Mouse (Mus musculus) hindlimb bud, embryonic 11.5 days (tissue): Measurements from ENCODE around the gene C2cd5.

ENCODE experiments used
- DNase-seq: peaks from one replicate; pipeline ENCODE4 v3.0.0-alpha.2; 2012; ENCODE audit warnings: low read depth, low spot score; ENCODE audit errors: extremely low spot score

C2cd5 gene

GRCm38 (mm10) chr6:143116779-143117178, 16.8 kb upstream of the C2cd5 start:
- DNase-seq: no peak

GRCm38 (mm10) chr6:143115505-143115904, 15.6 kb upstream of the C2cd5 start:
- no peak for DNase-seq

- no peak for DNase-seq
Observed at GRCm38 (mm10) chr6:143115011-143115445, 15.1 kb upstream of the C2cd5 start.

GRCm38 (mm10) chr6:143114556-143114955, 14.6 kb upstream of the C2cd5 start:
- no peak for DNase-seq

- DNase-seq: no peak
Observed at GRCm38 (mm10) chr6:143110371-143110770, 10.4 kb upstream of the C2cd5 start.

DNA sequence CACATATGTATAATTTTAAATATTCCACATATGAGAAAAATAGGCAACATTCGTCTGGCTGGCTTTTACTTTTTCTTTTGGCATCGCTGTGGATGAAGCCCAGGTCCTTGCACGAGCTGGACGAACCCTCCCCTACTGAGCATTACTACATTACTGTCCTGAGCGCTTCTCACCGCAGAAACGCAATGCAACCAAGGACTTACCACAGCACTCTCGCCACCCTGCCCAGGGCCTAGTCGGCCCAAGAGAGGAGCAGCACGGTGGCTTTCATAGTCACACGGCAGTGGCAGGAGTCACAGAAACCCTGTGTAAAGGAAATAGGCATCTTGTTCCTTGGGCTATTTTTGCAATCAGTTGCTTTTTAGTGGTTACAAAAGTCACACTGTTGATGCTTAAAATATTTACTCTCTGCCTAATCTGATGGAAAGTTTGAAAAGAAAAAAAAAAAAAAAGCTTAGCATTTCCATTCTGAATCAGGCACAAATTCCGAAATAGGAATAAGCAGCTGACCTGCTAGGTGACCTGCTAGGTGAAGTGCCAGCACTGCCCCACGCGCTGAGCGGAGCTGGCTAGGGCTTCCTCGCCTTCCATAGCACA, 9.8 kb upstream of the C2cd5 start:
- DNase-seq: no peak

DNA sequence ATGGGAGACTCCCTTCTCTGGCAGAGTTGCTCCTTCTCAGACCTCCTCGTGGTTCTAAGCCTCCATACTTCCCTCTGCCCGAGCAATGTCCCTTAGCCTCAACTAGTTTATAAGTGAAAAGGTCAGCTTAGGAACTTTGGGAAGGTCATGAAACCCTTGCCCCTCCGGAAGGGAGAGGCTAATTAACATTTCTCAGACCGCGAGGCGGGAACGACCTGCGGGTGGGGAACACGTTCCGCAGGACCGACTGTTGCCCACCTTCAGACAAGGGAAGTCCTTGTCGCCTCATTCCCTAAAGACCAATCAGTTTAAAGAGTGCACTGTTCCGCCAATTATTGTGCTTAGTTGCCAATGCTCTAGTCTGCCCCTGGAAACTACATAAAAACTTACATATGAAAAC, 8.1 kb upstream of the C2cd5 start:
- DNase-seq: no peak

GRCm38 (mm10) chr6:143107611-143108010, 7.7 kb upstream of the C2cd5 start:
- no peak for DNase-seq

GRCm38 (mm10) chr6:143105766-143106165, 5.8 kb upstream of the C2cd5 start:
- no peak for DNase-seq

GRCm38 (mm10) chr6:143103981-143104680, 4.2 kb upstream of the C2cd5 start:
- no peak for DNase-seq

DNA sequence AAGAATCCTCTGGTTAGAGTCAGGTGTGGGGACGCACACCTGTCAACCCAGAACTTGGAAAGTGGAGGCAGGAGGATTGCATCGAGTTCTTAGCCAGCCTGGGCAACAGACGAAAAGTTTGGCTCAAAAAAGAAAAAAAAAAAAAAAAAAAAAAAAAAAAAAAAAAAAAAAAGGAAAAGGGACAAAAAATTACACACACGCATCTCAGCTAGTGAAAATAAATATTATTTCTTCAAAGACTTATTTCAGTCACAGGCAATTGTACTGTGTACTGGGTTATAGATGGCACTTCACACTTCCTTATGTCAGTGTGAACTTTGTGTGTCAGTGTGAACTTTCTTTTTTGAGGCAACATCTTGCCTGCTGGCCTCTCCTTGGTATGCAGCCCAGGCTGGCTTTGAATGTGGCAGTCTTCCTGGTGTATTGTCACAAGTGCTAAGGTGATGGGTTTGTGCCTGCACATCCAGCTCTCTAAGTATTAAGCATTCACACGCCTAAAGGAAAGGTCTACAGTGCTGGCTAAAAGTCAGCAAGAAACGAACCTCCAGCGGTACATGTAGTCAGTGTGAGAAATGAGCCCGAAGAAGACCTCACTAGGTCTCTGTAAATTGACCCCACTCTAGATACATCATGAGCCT, 656 bp upstream of the C2cd5 start:
- no peak for DNase-seq

DNA sequence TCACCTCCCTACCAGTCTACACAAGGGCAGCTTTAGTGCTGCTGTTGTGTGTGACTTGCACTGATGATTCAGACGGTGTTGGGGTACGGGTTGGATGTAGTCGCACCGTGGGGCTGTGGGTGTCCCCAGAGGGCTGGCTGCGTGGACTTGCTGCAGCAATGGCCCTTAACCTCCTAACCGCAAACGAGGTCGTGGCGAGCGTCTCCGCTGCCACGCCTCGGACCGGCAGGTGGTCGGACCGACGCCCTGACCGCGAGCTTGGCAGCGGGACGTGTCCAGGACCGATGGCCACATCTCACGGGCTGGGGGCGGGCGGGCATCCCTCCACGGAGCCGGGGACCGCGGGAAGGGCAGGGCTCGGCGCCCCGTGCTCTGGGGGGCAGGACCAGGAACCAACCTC, 660 bp downstream of the C2cd5 start:
- no peak for DNase-seq

- DNase-seq: no peak
Observed at GRCm38 (mm10) chr6:143095126-143095525, 4.8 kb downstream of the C2cd5 start.

DNA sequence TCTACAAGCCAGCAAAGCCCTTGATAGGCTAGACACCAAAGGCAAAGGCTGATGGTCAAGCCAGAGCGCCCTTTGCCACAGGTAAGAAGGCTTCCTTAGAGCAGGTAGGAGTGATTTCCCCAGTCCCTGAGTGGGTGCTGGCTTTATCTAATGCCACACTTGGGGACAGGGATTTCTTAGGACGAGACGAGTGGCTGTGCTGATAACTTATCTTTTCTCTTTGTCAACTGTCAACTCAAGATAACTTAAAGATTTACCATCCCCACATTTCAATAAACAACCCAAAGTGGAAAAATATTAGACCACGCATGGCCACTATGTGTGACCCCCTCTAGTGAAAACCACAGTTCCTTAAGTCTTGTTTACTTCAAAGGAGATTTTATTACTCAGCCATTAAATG, 7.1 kb downstream of the C2cd5 start:
- no peak for DNase-seq

- no peak for DNase-seq
Observed at GRCm38 (mm10) chr6:143091076-143091475, 8.9 kb downstream of the C2cd5 start.

DNA sequence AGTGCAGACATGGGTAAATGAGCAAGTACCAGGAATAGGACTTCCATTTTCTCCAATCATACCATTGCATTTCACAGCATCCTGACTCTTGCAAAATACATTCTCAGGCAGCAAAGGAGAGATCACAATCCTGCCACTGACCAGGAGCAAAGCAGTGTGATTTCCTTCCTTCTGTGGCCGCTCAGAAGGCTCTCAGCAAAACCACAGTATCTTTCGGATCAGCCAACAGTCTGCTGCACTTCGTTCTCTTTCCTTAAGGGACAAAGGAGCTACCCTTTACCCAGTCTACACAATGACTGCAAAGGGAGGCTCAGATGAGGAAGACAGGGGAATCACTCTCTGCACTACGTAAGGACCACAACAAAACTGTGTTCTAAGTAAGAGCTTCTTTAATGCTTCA, 12.6 kb downstream of the C2cd5 start:
- DNase-seq: no peak

GRCm38 (mm10) chr6:143085898-143086297, 14.0 kb downstream of the C2cd5 start:
- DNase-seq: no peak

DNA sequence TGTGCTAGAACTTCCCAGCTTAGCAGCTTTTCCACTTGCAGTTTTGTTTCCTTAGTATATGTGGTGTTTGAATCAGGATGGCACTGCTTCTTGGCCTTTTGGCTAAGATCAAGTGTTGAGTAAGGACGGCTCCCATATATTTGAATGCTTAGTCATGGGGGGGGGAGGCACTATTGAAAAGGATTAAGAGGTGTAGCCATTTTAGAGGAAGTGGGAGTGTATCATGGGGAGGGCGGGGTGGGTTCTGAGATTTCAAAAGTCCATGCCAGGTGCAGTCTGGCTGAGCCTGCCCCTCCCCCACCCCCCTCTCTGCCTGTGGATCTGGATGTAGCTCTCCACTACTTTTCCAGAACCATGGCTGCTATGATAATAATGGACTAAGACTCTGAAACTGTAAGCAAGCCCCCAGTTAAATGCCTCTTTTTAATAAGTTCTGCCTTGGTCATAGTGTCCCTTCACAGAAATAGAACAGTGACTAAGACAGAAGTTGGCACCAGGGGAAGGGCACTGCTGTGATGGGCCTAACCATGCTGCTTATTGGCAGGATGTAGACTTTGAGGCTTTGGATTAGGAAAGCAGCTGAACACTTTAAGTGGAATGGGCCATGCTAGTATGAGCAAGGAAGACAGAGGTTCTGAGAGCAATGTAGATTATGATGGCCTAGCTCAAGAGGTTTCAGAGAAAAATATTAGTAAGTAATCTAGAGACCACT, 15.5 kb downstream of the C2cd5 start:
- no peak for DNase-seq

DNA sequence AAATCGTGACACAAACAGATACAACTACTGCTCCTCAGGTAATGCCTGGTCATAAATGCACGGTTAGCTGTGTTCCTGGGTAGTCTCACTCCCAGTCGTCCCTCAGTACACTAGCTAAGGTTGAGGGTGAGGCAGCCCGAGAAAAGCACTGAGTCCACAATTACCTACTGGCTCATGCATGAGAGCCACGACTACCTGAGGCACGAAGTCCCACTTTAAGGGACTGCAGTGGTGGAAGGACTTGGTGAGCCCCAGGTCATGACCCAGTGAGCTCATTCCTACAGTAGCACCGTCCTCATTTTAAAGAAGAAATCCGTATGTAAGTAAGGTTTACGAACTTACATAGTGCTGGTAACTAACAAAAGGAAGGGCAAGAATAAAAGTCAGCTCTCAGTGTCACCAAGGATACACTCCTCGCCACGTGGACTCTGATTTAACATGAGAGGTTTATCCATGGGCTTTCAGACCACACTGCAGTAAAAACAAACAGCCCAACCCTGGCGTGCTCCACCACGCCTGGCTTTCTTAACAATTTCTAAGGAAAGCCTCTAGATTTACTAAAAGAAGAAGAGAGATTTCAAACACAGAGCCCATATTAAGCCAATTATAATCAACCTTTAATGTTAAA, 18.3 kb downstream of the C2cd5 start:
- DNase-seq: no peak

- no peak for DNase-seq
Observed at GRCm38 (mm10) chr6:143080774-143081173, 19.2 kb downstream of the C2cd5 start.

DNA sequence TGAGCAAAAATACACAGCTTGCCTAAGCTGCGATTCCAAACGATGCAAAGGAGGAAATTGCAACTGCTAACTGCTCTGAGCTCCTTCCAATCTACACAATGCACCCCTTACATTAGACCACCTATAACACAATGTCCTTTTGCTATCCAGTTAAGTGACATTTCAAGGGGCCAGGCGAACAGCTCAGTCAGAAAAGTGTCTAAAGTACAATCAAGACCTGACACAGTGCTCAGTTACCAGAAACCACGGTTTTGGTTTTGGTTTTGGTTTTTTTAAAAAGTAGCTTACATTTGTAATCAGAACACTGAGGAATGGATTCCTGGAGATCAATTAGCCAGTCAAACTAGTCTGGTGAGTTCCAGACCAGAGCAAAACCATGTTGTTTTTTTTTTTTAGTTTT, 20.8 kb downstream of the C2cd5 start:
- no peak for DNase-seq
